Mouse (Mus musculus): ENCODE results near the gene Taok2.

DNA sequence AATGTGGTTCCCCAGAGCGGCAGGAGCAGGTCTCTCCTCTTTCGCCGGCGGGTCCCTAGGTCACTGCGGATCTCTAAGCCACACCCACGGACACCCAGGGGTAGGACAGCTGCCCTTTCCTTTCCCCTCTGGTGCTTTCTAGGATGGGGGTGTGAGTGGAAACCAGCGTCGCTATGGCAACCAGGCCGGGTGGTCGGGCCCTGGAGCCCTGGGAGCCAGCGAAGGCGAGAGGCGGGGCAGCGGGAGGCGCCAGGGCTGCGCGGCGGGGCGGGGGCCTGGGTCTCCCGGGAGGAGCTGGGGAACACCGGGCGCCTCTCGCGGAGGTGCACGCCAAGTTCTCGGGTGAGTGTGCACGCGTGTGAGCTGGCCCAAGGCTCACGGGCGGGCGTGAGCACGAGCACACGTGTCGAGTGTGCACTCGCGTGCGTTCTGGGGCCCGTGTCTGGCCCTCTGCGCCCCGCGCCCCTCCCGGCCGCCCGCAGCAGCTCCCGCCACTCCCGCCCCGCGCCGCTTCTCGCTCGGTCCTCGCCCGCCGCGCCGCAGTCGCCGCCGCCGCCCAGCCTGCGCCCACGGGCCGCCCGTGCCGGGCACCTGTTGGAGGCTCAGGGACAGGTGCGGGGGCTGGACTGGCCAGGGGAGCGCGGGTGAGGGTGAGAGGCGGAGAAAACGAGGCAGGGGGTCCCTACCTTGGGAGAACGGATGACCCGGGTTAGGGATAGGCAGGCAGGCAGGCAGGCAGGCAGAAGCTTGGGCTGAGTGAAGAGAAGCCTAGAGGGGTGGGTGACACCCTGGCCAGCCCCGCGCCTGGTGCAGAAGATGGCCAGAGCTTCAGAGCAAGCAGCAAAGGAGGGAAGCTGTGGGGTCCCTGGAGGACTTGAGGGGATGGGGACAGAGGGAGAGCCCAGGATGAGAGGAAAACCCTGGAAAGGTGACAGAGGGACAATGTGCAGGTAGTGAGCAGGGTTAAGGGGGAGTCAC is 36.8 kb downstream of the Taok2 start:
- no peak for TF ChIP-seq HCFC1 (IDR thresholded peaks at IDR 0.05; ENCODE audit: borderline replicate concordance, insufficient read depth, low read length)
- TF ChIP-seq ZC3H11A (IDR thresholded peaks at IDR 0.05; ENCODE audit: borderline replicate concordance, low read depth, low read length): no peak
- no peak for TF ChIP-seq CHD2 (IDR thresholded peaks at IDR 0.05; ENCODE audit: low read depth, low read length)
- no peak for TF ChIP-seq ZNF384 (IDR thresholded peaks at IDR 0.05; ENCODE audit: low read depth, low read length)
- TF ChIP-seq MAFK (IDR thresholded peaks at IDR 0.05; ENCODE audit: insufficient read depth, low read depth, low read length): no peak

All from ES-E14 (cell line).